Mouse (Mus musculus) testis, adult 2 months (tissue): ENCODE results near the gene Slc17a5. TPM values are rescaled to one million over a fixed set of nuclear protein-coding genes. Genes with fewer than 3 reads are reported as not detected.

Experiments used
- H3K27ac ChIP-seq: fragments of 200-500 bp; 2 replicates; pipeline ENCODE4 v1.5.1; 2012; ENCODE audit warnings: low read depth, low read length; ENCODE audit not compliant: control insufficient read depth, insufficient read depth
- H3K27me3 ChIP-seq: fragments of 200-500 bp; 2 replicates; pipeline ENCODE4 v1.6.1; 2012; ENCODE audit warnings: mild to moderate bottlenecking, low read length, moderate library complexity; ENCODE audit not compliant: control insufficient read depth, insufficient read depth
- H3K36me3 ChIP-seq: fragments of 200-500 bp; 2 replicates; pipeline ENCODE4 v1.6.1; 2012; ENCODE audit warnings: mild to moderate bottlenecking, low read length; ENCODE audit not compliant: control insufficient read depth, insufficient read depth
- H3K4me1 ChIP-seq: fragments of 200-500 bp; 2 replicates; pipeline ENCODE4 v1.6.1; 2012; ENCODE audit warnings: low read length; ENCODE audit not compliant: control insufficient read depth, insufficient read depth
- H3K4me3 ChIP-seq: fragments of 200-500 bp; 2 replicates; pipeline ENCODE4 v1.5.1; 2012; ENCODE audit warnings: low read depth, mild to moderate bottlenecking, low read length, moderate library complexity, mixed read lengths; ENCODE audit not compliant: control insufficient read depth
- CTCF ChIP-seq: fragments of 200-500 bp; IDR thresholded peaks from 2 replicates; pipeline ENCODE4 v1.5.1; 2012; ENCODE audit warnings: low read depth, mild to moderate bottlenecking, inconsistent platforms, low read length, moderate library complexity; ENCODE audit not compliant: control insufficient read depth, insufficient read depth, insufficient replicate concordance
- POLR2A ChIP-seq: fragments of 200-500 bp; IDR thresholded peaks from 2 replicates; pipeline ENCODE4 v1.6.1; 2012; ENCODE audit warnings: low read depth, mild to moderate bottlenecking, inconsistent platforms, low read length, moderate library complexity; ENCODE audit not compliant: control insufficient read depth
- polyA plus RNA-seq: library from polyadenylated mRNA; depleted of rRNA; stranded (reverse); fragments of >200 nt; gene quantifications from 2 replicates; pipeline ENCODE4 v1.2.3, GENCODE M21; 2012; rRNA removed

The Slc17a5 gene
- 1.9 and 2.2 TPM in 2 replicates for polyA plus RNA-seq

GRCm38 (mm10) chr9:78587914-78588313 is at the start of gene Slc17a5:
Gene Slc17a5, minus strand, starts transcription at chr9:78588041.
- TF ChIP-seq CTCF (no peak), POLR2A (peak; percentile 70)
- Histone ChIP-seq H3K4me3 (peak within 1 kb of the TSS; percentile 87), H3K4me1 (peaks cover 8% of the 10 kb centered on the region), H3K27me3 (no peaks in the 10 kb centered on the region), H3K36me3 (no peaks in the 10 kb centered on the region), H3K27ac (no peak within 1 kb of the TSS)

GRCm38 (mm10) chr9:78633976-78634375 is 46.1 kb upstream of the Slc17a5 start:
- no peak overlapping the region for H3K27ac ChIP-seq
- no peaks in the 10 kb centered on the region for H3K4me1 ChIP-seq
- TF ChIP-seq CTCF (no peak), POLR2A (no peak)
- no peaks in the 10 kb centered on the region for H3K36me3 ChIP-seq
- H3K27me3 ChIP-seq: no peaks in the 10 kb centered on the region
- no peak overlapping the region for H3K4me3 ChIP-seq

GRCm38 (mm10) chr9:78631755-78632434 is 44.1 kb upstream of the Slc17a5 start:
- no peak for TF ChIP-seq CTCF
- TF ChIP-seq POLR2A: no peak
- Histone ChIP-seq H3K4me3 (no peak overlapping the region), H3K4me1 (no peaks in the 10 kb centered on the region), H3K36me3 (no peaks in the 10 kb centered on the region), H3K27ac (no peak overlapping the region), H3K27me3 (no peaks in the 10 kb centered on the region)

- TF ChIP-seq POLR2A: peak; percentile 19; the same call in 1 of the 2 replicates
- no peak for TF ChIP-seq CTCF
- H3K4me3 ChIP-seq: peak overlapping the region; percentile 77
- H3K36me3 ChIP-seq: no peaks in the 10 kb centered on the region
- no peaks in the 10 kb centered on the region for H3K4me1 ChIP-seq
- H3K27me3 ChIP-seq: no peaks in the 10 kb centered on the region
- no peak overlapping the region for H3K27ac ChIP-seq
Observed at GRCm38 (mm10) chr9:78629991-78630390, 42.1 kb upstream of the Slc17a5 start.

GRCm38 (mm10) chr9:78623301-78623747 is 35.5 kb upstream of the Slc17a5 start:
- TF ChIP-seq CTCF: no peak
- TF ChIP-seq POLR2A: no peak
- Histone ChIP-seq H3K4me3 (no peak overlapping the region), H3K27ac (no peak overlapping the region), H3K4me1 (no peaks in the 10 kb centered on the region), H3K36me3 (no peaks in the 10 kb centered on the region), H3K27me3 (no peaks in the 10 kb centered on the region)

- Histone ChIP-seq H3K27me3 (peaks cover 7% of the 10 kb centered on the region), H3K27ac (no peak overlapping the region), H3K36me3 (no peaks in the 10 kb centered on the region), H3K4me3 (no peak overlapping the region), H3K4me1 (peaks cover 13% of the 10 kb centered on the region)
- TF ChIP-seq POLR2A: no peak
- no peak for TF ChIP-seq CTCF
Observed at GRCm38 (mm10) chr9:78619285-78619684, 31.4 kb upstream of the Slc17a5 start.

GRCm38 (mm10) chr9:78615401-78616021 is 27.7 kb upstream of the Slc17a5 start, which contains the start of gene Cd109:
Gene Cd109, plus strand, starts transcription at chr9:78615546.
- H3K27me3 ChIP-seq: peaks cover 7% of the 10 kb centered on the region
- H3K4me3 ChIP-seq: peak within 1 kb of the TSS; percentile 91
- TF ChIP-seq CTCF (no peak), POLR2A (peak; percentile 54; the same call in 1 of the 2 replicates)
- no peak within 1 kb of the TSS for H3K27ac ChIP-seq
- peaks cover 15% of the 10 kb centered on the region for H3K4me1 ChIP-seq
- H3K36me3 ChIP-seq: no peaks in the 10 kb centered on the region
